Mouse (Mus musculus) CD4-positive, CD25-positive, alpha-beta regulatory T cell, adult 4 months (primary cell): Measurements from ENCODE around the gene Mroh3. TPM values are rescaled to one million over a fixed set of nuclear protein-coding genes. Genes with fewer than 3 reads are reported as not detected.

ENCODE experiments used
- ATAC-seq: one replicate; pipeline ENCODE4 v1.8.0; 2017
- polyA plus RNA-seq, 2 experiments: library from polyadenylated mRNA; unstranded; fragments of 100-300 nt; shearing (Covaris generic); gene quantifications; one replicate each; pipeline ENCODE4 v1.2.1; 2017

The Mroh3 gene
- polyA plus RNA-seq, 2 experiments from 2014 or later = not detected

- ATAC-seq = no peak
Observed at GRCm38 (mm10) chr1:136156304-136156703, 56.3 kb downstream of the Mroh3 start.

- ATAC-seq = no peak
Observed at GRCm38 (mm10) chr1:136151371-136151770, 61.3 kb downstream of the Mroh3 start.

GRCm38 (mm10) chr1:136149702-136150101, 62.9 kb downstream of the Mroh3 start:
- no peak for ATAC-seq

GRCm38 (mm10) chr1:136143514-136143913, 69.1 kb downstream of the Mroh3 start:
- no peak for ATAC-seq

GRCm38 (mm10) chr1:136142336-136142735, 70.3 kb downstream of the Mroh3 start:
- no peak for ATAC-seq

- ATAC-seq = no peak
Observed at GRCm38 (mm10) chr1:136141176-136141950, 71.3 kb downstream of the Mroh3 start.

GRCm38 (mm10) chr1:136139990-136140640, 72.5 kb downstream of the Mroh3 start:
- peak; percentile 76 for ATAC-seq

- no peak for ATAC-seq
Observed at GRCm38 (mm10) chr1:136138191-136138830, 74.3 kb downstream of the Mroh3 start.

GRCm38 (mm10) chr1:136137575-136137974, 75.1 kb downstream of the Mroh3 start:
- no peak for ATAC-seq

GRCm38 (mm10) chr1:136137071-136137531, 75.5 kb downstream of the Mroh3 start:
- no peak for ATAC-seq

- ATAC-seq = no peak
Observed at GRCm38 (mm10) chr1:136136547-136136946, 76.1 kb downstream of the Mroh3 start.

- ATAC-seq = no peak
Observed at GRCm38 (mm10) chr1:136135777-136136444, 76.7 kb downstream of the Mroh3 start.

GRCm38 (mm10) chr1:136135046-136135445, 77.6 kb downstream of the Mroh3 start:
- peak; percentile 68 for ATAC-seq

GRCm38 (mm10) chr1:136134547-136134946, 78.1 kb downstream of the Mroh3 start:
- no peak for ATAC-seq

GRCm38 (mm10) chr1:136133570-136134240, 78.9 kb downstream of the Mroh3 start:
- ATAC-seq = no peak

- ATAC-seq = no peak
Observed at GRCm38 (mm10) chr1:136132386-136133201, 80.0 kb downstream of the Mroh3 start.

Other genes starting within 250 kb of the Mroh3 start
- not detected for gene Igfn1, start 206.5 kb downstream of the Mroh3 start, polyA plus RNA-seq
- 10 to 100 TPM; 36.4 to 64.0 TPM for gene Tmem9, start 204.7 kb downstream of the Mroh3 start, polyA plus RNA-seq
- gene Ascl5, start 162.0 kb downstream of the Mroh3 start, polyA plus RNA-seq = not detected
- gene Cacna1s, start 160.1 kb downstream of the Mroh3 start, polyA plus RNA-seq = 1 to 10 TPM; 3.6 to 6.9 TPM
- gene Kif21b, start 81.4 kb downstream of the Mroh3 start, polyA plus RNA-seq = 10 to 100 TPM; 34.7 to 38.6 TPM
- gene Inava, start 21.4 kb upstream of the Mroh3 start, polyA plus RNA-seq = under 1 TPM in 1 of 2 experiments, not detected in 1; 0.28 TPM
- gene Gpr25, start 48.0 kb upstream of the Mroh3 start, polyA plus RNA-seq = not detected
- 1 to 10 TPM; 3.9 to 6.2 TPM for gene Camsap2, start 133.3 kb upstream of the Mroh3 start, polyA plus RNA-seq
- gene Ddx59, start 202.4 kb upstream of the Mroh3 start, polyA plus RNA-seq = 10 to 100 TPM in 1 of 2 experiments, 1 to 10 TPM in 1; 7.6 to 11.2 TPM